Mouse (Mus musculus): ENCODE measurements around the gene Kcnk16. TPM values are rescaled to one million over a fixed set of nuclear protein-coding genes. Genes with fewer than 3 reads are reported as not detected.

The Kcnk16 gene
- total RNA-seq, 4 experiments from 2014 or later = not detected

DNA sequence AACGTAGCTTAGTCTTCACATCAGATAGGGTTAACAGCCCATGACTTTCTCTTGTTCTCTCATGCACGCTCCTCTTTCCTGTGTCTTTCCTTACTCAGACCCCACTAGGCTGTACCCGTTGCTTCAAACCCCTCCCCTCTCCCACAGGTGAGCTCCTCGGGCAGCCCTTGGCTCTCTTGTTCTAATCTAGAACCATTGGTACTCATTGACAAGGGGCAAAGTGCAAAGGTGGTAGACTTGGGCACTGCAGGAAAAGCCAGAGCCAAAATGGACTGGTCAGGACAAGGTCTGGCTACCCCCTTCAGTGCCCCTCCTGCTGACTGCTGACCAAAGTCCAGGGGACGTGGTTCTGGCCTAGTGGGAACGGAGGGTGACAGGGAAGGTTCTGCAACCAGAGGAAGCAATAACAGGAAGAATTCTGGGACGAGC is 38.9 kb downstream of the Kcnk16 start:
- no peak for DNase-seq

DNA sequence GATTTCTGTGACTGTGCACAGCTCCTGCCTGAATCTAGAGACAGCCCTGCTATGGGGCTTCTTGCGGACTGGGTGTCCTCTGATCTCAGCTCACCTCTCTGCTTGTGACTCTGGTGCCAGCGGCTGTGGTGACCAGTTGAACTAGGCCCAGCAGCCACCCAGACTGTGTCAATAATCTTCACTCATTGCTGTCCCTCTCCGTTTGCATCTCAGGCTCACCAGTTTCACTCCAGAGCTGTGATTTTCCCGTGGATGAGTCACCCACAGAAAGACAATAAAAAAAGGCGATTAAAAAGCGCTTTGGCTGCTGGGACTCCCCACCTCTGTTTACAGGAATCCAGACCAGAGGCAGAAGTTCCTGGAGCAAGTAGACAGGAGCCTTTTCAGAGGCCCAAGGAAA is 39.6 kb downstream of the Kcnk16 start:
- DNase-seq = no peak

DNA sequence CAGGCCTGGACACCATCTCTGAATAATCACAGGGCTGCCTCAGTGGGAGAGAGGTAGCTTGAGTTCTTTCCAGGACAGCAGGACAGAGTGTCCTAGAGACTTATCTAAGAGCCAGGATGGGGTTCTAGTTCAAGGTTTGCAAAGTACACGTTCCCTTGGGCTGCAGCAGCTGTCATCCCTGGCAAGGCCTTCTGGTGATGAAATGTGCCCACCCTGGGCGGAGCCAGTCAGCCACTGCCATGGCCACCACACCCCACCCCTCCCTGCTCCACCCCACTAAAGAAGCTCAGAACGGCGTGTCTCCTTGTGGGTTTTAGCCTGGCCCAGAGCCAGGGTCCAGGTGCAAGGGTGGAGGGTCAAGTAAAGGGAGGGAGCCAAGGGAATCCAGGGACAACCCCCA is 40.7 kb downstream of the Kcnk16 start:
- peak; percentile 82 for DNase-seq

DNA sequence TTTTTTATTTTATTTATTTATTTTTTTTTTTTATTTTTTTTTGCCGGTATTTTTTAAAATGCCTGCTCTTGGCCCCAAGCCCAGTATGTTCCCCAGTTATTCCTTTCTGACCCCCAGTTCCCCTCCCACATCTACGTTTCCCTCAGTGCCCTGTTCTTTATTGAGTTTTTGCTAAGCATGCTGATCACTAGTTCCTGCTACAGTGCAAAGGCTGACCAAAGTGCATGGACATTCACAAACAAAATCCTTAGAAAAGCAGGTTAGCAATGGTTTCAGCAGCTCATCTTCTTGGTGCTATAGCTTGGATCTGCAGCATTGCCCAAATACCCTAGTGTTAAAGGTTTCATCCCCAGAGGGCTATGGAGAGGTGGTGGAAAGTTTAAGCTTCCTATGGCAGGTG is 42.0 kb downstream of the Kcnk16 start:
- no peak for DNase-seq

DNA sequence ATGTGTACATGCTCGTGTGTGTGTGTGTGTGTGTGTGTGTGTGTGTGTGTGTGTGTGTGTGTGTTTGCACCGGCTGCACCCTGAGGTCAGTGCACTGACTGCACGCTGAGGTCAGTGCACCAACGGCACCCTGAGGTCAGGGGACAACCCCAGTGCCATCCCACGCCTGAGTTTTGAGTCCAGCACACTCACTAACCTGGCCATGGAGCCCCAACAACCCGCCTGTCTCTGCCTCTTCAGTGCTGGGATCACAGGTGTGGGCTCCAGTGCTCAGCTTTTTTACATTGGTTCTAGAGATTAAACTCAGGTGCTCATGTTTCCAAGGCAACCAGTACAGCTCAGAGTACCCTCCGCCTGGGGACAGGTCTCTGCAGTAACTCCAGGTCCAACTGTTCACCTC is 42.5 kb downstream of the Kcnk16 start:
- no peak for DNase-seq

DNA sequence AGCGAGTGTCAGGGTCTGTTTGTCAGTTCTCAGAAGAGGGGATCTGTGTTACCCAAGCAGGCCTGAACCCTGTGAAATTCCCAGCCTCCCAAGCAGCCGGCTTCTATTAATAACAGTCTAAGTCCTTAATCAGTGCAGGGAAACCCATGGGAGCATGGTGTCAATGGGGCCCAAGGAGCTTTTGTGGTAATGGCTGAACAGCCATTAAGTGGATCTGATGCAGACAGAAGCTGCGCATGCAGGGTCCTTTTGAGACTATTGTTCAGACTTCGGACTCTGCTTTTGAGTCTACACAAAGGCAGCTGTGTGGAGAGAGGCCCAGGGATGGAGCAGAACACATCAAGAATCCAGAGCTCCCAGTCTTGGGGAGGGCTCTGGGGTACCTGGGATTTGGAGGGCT is 43.5 kb downstream of the Kcnk16 start:
- DNase-seq = no peak

DNA sequence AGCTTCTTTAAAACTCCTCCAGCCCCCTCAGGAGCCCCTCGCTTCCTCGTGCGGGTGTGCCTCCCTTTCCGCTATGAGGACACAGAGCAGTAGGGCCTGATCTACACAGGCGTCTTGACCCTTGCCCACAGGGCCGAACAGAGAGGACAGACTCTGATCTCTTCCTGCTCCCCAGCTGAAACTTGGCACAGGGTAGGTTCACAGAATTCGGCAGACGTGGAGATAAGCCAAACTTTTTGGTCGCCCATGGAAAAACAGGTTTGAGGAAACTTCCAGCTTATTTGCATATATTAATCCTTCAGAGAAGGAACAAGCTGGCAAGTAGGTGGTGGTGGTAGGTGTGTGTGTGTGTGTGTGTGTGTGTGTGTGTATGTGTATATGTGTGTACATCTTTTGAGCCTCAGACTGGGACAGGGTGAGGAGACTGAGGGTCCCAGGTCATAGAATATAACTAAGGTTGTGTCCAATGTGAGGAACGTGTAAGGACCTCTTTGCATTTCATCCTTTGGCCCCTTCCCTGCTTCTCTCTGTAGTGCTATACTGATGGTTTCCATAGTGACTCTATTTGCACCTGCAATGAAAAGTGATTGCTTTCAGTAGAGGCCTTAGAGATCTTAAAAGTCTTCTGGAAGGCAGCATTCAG is 44.3 kb downstream of the Kcnk16 start:
- DNase-seq = no peak

DNA sequence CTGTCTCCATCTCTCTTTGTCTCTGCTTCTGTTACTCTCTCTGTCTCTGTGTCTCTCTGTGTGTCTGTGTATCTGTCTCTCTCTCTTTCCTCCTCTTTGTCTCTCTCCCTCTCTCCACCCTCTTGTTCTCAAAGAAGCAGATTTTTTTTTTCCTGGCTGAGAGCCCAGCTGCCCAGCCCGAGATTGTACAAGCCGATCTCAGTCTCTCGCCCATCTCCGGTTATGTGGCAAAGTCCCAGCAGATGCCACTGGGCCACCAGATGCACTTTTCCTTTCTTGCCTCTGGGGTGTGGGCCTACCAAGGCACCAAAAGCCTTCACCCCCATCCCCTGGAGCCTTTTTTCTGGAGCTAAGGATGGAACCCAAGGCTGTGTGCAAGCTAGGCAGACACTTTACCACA is 44.8 kb downstream of the Kcnk16 start:
- DNase-seq = no peak

DNA sequence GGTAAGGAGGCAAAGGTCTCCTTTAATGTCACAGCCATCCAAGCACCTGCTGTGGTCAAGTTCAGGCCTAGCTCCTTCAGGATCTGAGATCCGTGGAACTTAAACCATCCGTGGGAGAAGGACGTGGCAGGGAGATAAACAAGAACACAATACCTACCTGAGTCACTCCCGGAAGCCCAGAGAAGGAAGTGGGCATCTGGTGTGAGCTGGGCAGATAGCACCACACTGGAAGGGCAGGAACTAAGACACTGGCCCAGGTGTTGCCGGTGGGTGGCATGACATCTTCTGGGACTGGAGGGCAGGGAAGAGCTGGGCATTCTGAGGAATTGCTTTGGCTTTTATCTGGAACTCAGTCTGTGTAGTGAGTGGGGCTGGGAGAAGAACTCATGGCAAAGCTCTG is 45.7 kb downstream of the Kcnk16 start:
- DNase-seq = no peak

DNA sequence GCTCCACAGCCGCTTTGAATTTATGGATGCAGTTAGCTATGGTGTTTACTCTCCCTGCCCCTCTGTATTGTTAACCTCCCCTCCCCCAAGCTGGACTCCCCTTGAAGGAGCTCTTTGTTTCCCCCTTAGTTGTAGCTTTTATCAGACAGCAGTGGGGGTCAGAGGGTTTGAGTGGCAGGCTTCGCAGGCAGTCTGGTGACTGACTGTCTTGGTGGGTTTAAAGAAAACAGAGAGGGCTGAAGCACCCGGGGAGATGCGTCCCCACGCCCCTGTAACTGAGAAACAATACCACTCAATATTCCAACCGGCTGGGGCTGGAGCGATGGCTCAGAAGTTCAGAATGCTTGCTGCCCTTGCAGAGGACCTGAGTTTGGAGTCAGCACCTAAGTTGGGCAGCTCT is 47.9 kb downstream of the Kcnk16 start:
- no peak for DNase-seq

DNA sequence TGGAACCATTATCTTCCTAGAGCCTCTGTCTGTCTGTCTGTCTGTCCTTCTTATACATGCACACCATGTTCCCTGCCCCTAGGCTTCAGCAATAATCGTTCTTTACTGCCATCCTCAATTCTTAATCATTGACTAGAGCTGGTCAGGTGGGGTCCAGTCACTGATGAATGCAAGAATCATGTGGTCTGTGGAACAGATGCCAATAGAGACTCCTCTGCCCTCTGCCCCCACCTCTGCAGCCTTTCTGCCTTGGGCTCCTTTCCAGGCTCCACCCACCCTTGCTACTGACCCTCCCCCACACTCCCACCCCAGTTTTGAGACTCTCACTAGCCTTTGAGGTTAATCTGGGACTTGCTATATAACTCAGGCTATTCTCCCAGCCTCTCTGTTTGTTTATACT is 49.1 kb downstream of the Kcnk16 start:
- DNase-seq = no peak

DNA sequence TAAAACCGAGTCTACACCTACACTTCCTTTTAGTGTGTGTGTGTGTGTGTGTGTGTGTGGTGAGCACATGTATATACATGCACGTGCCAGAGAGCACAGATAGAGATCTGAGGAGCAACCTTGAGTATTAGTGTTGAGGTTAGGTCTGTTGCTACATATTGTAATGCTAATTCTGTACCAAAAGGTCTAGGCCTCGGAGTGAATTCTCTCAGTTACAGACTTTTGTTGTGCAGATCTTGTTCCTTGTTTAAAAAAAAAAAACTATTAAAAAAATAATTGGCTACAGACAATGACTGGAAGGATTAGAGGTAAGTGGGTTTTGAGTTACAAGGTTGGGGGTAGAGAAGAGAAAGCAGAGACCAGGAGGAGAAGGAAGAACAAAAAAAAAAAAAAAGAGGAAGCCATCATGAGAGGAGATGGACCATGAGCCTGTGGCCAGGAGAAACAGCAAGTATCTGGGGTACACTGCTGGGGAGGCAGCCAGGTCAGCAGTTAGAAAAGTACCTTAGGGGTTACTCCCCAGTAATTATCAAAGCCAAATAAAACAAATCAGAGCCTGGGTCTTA is 51.6 kb downstream of the Kcnk16 start:
- no peak for DNase-seq

DNA sequence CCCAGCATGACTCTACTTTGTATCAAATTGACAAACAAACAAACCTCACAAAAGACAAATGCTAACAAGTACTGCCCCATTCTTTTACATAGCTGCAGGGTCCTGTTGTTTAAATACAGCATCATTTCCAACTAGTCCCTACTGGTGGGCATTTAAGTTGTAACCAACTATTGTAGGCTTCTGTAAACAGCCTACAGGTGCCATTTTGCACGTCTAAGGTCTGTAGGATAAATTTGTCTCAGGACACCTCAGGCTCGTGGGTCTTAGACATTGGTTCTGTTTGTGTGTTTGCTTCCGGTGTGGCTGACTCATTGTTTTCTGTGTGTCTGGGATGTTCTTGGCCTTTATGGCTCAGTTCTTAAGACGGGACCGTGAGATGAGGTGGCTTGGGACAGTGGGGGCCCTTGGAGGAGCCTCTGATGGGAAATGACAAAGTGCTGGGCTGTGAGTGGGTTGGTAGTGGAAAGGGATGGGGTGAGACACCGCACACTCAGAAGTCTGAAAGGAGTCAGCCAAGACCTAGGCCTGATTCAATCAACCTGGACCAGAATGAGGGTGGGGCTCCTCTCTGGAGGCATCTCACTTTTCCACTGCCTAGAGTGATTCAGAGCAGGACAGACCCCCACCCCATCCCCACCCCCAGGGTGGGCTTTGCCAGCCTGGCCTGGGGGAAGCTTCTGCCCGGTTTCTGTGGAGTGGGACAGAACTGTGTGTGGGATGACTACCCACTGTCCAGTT is 52.3 kb downstream of the Kcnk16 start:
- no peak for DNase-seq

DNA sequence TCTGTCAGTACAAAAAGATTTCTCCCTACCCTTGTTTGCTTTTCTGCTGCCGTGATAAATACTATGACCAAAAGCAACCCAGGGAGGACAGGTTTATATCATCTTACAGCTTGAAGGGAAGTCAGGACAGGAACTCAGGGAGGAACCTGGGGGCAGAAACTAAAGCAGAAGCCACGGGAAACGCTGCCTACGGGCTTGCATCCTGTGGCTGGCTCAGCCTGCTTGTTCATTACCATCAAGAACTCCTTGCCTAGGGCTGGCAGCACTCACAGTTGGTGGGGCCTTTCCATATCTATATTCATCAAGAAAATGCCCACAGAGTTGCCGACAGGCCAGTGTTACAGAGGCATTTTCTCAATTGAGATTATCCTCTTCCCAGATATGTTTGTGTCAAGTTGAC is 53.2 kb downstream of the Kcnk16 start:
- no peak for DNase-seq

DNA sequence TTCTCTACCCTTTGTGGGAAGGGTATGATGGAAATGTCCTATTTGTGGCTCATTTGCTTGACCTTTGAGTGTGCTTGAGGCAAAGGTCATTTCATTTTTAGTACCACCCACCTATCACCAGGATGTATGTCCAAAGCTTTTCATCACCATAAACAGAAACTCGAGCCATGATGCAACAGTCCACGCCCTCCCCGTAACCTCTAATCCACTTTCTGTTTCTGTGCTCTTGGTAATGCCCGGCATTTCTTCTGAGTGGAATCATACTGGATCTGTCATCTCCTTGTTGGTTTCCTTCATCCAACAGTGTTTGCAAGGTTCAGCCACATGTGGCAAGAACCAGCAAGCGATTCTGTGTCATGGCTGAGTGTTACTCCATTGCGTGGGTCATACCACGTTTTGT is 54.9 kb downstream of the Kcnk16 start:
- no peak for DNase-seq

DNA sequence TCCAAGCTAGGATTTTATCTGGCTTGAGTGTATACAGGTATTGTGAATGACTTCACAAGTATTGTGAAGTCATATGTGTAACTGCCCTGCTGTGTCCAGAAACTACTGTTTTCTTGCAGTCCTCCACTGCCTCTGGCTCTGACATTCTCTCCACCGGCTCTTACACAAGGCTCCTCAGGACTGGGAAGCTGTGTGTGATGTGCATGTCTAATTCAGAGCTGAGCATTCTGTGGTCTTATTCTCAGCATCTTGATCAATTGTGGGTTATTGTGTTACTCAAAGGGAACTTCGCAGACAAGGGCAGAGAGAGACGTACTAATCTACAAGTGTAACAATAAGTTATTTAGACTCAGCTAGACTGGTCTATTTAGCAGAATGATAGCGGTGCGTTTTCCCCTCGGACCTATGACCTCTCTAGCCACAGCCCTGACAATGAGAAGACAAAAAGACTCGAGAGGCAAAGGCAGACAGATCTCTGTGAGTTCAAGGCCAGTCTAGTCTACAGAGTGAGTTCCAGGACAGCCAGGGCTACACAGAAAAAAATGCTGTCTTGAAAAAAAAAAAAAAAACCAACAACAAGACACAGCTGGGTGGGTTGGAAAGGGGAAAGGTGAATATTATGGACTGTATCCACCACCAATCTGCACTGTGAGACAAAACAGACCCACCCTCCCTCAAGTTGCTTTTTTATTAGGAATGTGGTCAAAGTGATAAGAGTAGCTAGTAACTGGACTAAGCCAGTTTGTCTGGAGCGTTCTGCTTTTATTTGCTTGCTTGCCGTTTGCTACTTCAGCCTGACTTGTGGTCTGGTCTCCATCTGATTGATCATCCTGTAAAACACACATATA is 57.0 kb downstream of the Kcnk16 start:
- no peak for DNase-seq

Other genes with a start within 250 kb of the Kcnk16 start
- 1 to 10 TPM; 7.8 to 9.4 (median 9.1) TPM for gene Saysd1, start 130.7 kb downstream of the Kcnk16 start, total RNA-seq (2022)
- 10 to 100 TPM in 1 of 4 experiments, 1 to 10 TPM in 3; 6.4 to 22.9 (median 7.2) TPM for gene Kcnk5, start 87.4 kb downstream of the Kcnk16 start, total RNA-seq (2022)
- 10 to 100 TPM; 39.7 to 68.2 (median 53.7) TPM for gene Nudt13, start 25.5 kb upstream of the Kcnk16 start, total RNA-seq (2022)
- gene Ecd, start 78.9 kb upstream of the Kcnk16 start, total RNA-seq (2022) = 10 to 100 TPM; 42.8 to 47.6 (median 43.8) TPM
- 10 to 100 TPM; 32.0 to 42.2 (median 41.0) TPM for gene Fam149b, start 79.0 kb upstream of the Kcnk16 start, total RNA-seq (2022)
- 10 to 100 TPM; 30.3 to 43.2 (median 34.0) TPM for gene Dnajc9, start 119.7 kb upstream of the Kcnk16 start, total RNA-seq (2022)
- gene Mrps16, start 124.4 kb upstream of the Kcnk16 start, total RNA-seq (2022) = 10 to 100 TPM; 56.2 to 74.9 (median 67.5) TPM
- gene Cfap70, start 183.0 kb upstream of the Kcnk16 start, total RNA-seq (2022) = 1 to 10 TPM; 1.2 to 7.0 (median 1.8) TPM
- gene Anxa7, start 210.9 kb upstream of the Kcnk16 start, total RNA-seq (2022) = 100 to 1,000 TPM; 118 to 129 (median 120) TPM
- 1 to 10 TPM in 2 of 4 experiments, under 1 TPM in 2; 0.52 to 2.1 (median 1.1) TPM for gene Mss51, start 227.7 kb upstream of the Kcnk16 start, total RNA-seq (2022)

Measured in adrenal gland, adult 8-10 months (tissue).